Mouse (Mus musculus) kidney, adult 8-10 months (tissue): ENCODE measurements at regions not wholly inside any gene's neighbourhood (a gene's known extent, or its start where the extent isn't known, plus 50 kb on each side); places are given as distances from the start of the nearest gene placed in this dataset.

ENCODE experiments used
- DNase-seq, 2 experiments: peaks; one replicate each; pipeline ENCODE4 v3.0.0; 2022

- DNase-seq, result no peak
Measured at GRCm38 (mm10) chr10:51291412-51292207, 188.8 kb upstream of the Gm49339 start.

DNA sequence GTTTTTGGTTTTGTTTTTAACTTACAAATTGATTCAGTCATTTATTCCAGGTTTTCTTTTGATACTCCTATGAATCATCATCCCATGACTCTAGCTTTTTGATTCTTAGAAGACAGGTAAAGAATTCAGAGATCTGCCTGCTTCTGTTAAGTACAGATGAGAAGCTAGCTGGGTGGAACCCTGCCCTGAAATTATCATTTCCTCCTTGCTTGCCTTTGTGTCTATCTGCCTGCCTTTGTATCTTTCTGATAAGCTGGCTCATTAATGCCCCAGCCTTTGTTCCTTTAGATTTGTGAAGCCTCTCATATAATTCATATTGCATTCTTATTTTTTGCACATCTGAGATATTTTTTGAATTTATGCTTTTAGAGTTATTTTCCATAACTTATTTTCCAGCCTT is 167.6 kb upstream of the Gm49339 start:
- DNase-seq, result no peak

- no peak for DNase-seq
Measured at GRCm38 (mm10) chr10:51320207-51320606, 160.2 kb upstream of the Gm49339 start.

GRCm38 (mm10) chr10:51328772-51329171 is 151.6 kb upstream of the Gm49339 start:
- DNase-seq, result no peak

- no peak for DNase-seq
Measured at GRCm38 (mm10) chr10:51329386-51329785, 151.0 kb upstream of the Gm49339 start.
